Mouse (Mus musculus): ENCODE results near the gene Glmp. TPM values are rescaled to one million over a fixed set of nuclear protein-coding genes. Genes with fewer than 3 reads are reported as not detected.

Glmp gene
- polyA plus RNA-seq (2017; shearing (Covaris generic)): 422 TPM

DNA sequence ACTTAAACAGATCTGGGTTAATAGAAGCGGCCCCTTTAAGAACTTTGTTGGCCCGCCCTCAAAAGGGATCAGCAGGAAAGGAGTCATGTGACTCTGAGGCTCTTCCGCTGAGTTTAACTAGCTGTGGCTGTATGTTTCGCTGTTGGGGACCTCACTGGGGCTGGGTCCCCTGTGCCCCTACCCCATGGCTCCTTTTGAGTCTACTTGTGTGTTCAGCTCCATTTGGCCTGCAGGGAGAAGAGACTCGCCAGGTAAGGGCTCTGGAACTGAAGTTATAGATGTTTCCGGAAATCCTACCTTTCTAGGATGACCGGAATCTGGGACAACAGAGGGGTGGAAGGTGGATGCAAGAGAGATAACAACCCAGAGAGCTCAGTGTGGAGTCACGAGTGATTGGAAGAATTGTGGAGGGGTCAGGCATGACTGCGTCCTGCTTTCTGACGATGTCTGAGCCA lies at the start of gene Glmp:
TSS of gene Glmp (plus strand) at position 73 of the 455 bp plus-strand sequence.

DNA sequence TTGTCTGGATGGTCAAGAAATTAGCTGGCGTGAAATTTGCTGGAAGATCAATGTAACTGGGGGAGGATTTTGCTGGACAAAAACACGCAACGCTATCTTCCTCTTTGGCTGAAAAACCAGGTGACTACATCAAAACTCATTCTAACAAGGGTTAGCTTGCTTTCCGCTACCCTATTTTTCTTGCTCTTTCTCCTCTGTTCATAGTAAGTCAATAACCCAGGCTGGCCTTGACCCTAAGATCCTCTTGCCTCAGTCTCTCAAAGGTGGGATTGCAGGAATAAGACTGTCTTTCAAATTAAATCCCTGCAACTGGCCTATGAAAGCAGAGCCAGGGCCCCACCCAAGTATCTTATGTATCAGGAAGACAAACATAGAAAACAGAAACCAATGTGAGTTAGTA lies 37.7 kb upstream of the Glmp start, which contains the start of gene Gm38392:
TSS of gene Gm38392 (minus strand) at position 101 of the 400 bp plus-strand sequence.

DNA sequence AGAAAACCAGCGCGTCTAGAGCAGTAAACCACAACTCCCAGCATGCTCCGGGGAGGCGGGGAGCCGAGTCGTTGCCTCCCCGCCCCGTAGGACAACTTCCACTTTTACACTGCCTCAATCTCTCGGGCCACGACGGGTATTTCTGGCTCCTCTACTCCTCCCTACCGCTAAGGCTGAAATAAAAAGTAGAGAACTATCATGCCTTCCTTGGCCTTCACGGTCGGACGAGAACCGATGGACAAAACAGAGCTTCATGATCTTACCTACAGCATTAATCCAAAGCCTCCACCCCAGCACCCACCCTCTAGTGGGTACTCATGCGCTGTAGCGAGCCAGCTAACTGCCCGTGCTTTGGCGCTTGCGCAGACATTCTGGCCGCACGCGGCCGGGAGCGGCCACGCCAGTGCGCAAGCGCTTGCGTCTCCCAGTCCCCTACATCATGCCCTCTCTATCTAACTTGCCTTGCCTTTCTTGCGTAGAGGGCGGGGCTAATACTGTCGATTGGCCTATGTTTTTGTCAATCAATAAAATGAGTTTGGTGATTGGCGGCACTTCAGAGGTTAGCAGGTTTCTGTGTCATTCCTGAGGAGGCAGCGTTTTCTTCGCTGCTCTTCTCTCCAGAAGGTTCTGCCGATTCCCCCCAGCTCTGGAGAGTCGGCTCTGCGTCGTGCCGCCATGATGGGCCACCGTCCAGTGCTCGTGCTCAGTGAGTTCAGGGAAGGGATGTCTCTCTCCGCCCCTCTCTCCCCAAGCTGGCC lies 28.1 kb upstream of the Glmp start, which contains the start of the genes Tsacc and Cct3:
TSS of gene Tsacc (minus strand) at position 439 of the 758 bp plus-strand sequence.
TSS of gene Cct3 (plus strand) at position 556 of the 758 bp plus-strand sequence.

DNA sequence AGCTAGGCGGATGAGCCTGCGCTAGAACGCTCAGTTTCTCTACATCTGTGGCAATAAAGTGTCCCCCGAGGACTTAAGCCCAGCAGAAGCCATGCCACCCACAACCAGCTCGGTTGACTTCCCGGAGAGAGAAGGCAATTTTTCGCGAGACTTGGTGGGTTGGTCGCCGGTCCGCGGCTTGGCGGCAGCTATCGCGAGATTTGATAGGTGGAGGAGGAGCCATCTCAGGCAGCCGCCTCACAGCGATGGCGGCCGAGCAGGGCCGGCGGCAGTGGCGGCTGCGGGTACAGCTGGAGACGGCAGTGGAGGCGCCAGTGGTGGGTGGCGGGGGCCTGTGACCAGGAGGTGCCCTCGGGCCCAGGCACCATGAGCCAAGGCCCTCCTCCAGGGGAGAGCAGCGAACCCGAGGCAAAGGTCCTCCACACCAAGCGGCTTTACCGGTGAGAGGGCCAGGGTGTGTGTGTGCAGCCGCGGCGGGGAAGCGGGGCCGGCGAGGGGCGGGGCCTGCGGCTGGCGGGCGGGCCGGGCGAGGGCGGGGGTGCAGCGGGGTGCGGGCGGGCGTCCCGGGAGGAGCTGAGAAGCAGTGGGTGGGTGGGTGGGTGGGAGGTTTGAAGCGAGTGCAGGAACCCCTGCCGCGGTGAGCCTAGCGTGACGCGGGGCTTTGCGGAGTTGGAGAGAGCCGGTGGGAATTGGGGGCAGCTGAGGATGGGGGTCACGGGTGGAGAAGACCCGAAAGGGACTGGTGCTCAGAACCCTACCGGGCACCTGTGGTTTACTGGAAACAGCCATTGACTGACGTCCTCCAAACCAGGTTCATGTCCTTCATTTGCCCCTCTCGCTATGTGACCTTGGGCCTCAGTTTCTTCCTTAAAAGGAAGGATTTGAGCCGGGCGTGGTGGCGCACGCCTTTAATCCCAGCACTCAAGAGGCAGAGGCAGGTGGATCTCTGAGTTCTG lies 11.5 kb downstream of the Glmp start, which contains the start of the genes Tmem79 and Smg5:
TSS of gene Tmem79 (minus strand) at position 91 of the 956 bp plus-strand sequence.
TSS of gene Smg5 (plus strand) at position 203 of the 956 bp plus-strand sequence.

DNA sequence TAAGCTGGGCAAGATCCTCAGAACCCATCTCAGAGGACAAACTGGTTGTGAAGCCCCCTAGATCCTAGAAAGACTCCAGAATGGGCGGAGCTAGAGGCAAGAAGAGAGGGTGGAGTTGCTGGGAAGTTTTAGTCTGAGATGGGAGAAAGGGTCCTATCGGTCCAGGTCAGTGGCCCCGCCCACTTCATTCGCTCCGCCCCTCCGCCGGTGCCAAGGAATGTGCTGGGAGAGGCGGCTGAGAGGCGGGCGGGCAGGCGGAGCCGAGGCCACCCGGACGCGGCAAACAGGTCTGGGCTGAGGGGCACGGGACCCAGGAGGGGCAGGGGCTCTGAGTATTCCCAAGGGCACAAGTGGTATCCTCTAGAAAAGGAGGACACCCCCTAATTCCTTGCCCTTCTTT lies 39.5 kb downstream of the Glmp start, which contains the start of gene Paqr6:
TSS of gene Paqr6 (plus strand) at position 248 of the 400 bp plus-strand sequence.

DNA sequence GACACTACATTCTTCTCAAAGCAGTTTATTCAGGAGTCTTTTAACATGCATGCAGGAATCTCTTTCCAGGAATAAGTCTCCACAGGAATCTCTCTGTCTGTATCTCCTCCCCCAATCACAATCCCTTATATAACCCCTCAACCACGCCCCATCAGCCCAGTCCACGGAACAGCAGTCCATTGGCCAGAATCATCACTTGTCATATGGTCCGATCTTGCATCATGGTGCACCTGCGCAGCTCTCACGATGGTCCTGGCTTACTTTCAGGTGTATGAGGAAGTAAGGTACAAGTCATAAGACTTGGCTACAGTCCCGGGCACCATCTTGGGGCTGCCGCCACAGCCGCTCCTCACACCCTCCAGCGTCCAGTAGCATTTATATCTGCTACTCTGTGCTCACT lies 47.8 kb downstream of the Glmp start, which contains the start of gene Bglap3:
TSS of gene Bglap3 (minus strand) at position 101 of the 400 bp plus-strand sequence.

DNA sequence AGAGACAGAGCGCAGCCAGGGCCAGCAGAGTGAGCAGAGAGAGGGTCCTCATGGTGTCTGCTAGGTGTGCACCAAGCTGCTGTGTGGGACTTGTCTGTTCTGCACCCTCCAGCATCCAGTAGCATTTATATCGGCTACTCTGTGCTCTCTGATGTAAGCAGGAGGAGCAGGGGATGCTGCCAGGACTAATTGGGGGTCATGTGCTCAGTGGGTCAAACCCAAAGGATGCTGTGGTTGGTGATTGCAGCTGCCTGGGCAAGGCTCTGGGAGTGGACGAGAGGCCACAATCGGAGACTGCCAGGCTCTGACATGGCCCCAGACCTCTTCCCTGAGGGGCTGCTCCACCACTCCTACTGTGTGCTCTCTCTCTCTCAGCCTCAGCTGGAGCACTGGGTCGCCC lies 53.8 kb downstream of the Glmp start, which contains the start of gene Bglap2:
TSS of gene Bglap2 (minus strand) at position 101 of the 400 bp plus-strand sequence.

Other genes starting within 250 kb of the Glmp start
- not detected for gene Ttc24, start 246.7 kb upstream of the Glmp start, polyA plus RNA-seq (2017; shearing (Covaris generic))
- 0.97 TPM for gene Iqgap3, start 243.1 kb upstream of the Glmp start, polyA plus RNA-seq (2017; shearing (Covaris generic))
- gene Mef2d, start 182.7 kb upstream of the Glmp start, polyA plus RNA-seq (2017; shearing (Covaris generic)): 27.2 TPM
- not detected for gene Rhbg, start 70.3 kb upstream of the Glmp start, polyA plus RNA-seq (2017; shearing (Covaris generic))
- not detected for gene Gm38392, start 37.8 kb upstream of the Glmp start, polyA plus RNA-seq (2017; shearing (Covaris generic))
- gene Tsacc, start 28.0 kb upstream of the Glmp start, polyA plus RNA-seq (2017; shearing (Covaris generic)): 11.0 TPM
- gene Cct3, start 27.9 kb upstream of the Glmp start, polyA plus RNA-seq (2017; shearing (Covaris generic)): 376 TPM
- 1.4 TPM for gene Tmem79, start 11.1 kb downstream of the Glmp start, polyA plus RNA-seq (2017; shearing (Covaris generic))
- gene Smg5, start 11.2 kb downstream of the Glmp start, polyA plus RNA-seq (2017; shearing (Covaris generic)): 53.1 TPM
- gene Paqr6, start 39.6 kb downstream of the Glmp start, polyA plus RNA-seq (2017; shearing (Covaris generic)): not detected
- not detected for gene Bglap3, start 47.7 kb downstream of the Glmp start, polyA plus RNA-seq (2017; shearing (Covaris generic))
- gene Bglap2, start 53.7 kb downstream of the Glmp start, polyA plus RNA-seq (2017; shearing (Covaris generic)): not detected
- not detected for gene Bglap, start 59.4 kb downstream of the Glmp start, polyA plus RNA-seq (2017; shearing (Covaris generic))
- 34.7 TPM for gene Pmf1, start 85.3 kb downstream of the Glmp start, polyA plus RNA-seq (2017; shearing (Covaris generic))
- gene Slc25a44, start 100.1 kb downstream of the Glmp start, polyA plus RNA-seq (2017; shearing (Covaris generic)): 21.2 TPM
- 33.9 TPM for gene Sema4a, start 136.2 kb downstream of the Glmp start, polyA plus RNA-seq (2017; shearing (Covaris generic))
- 12.2 TPM for gene Lmna, start 184.9 kb downstream of the Glmp start, polyA plus RNA-seq (2017; shearing (Covaris generic))
- 0.26 TPM for gene Mex3a, start 207.4 kb downstream of the Glmp start, polyA plus RNA-seq (2017; shearing (Covaris generic))
- gene Rab25, start 223.3 kb downstream of the Glmp start, polyA plus RNA-seq (2017; shearing (Covaris generic)): not detected
- 198 TPM for gene Lamtor2, start 228.1 kb downstream of the Glmp start, polyA plus RNA-seq (2017; shearing (Covaris generic))
- gene Ubqln4, start 228.7 kb downstream of the Glmp start, polyA plus RNA-seq (2017; shearing (Covaris generic)): 49.3 TPM

All from activated CD4-positive, CD25-positive, alpha-beta regulatory T cell, adult 9 weeks (primary cell).